Mouse (Mus musculus) MEL (cell line): ENCODE data around the gene Gigyf1. TPM values are rescaled to one million over a fixed set of nuclear protein-coding genes. Genes with fewer than 3 reads are reported as not detected.

Source experiments
- DNase-seq: peaks from one replicate; pipeline ENCODE4 v3.0.0; 2011; ENCODE audit warnings: low read depth, low spot score
- H3K27ac ChIP-seq: 2 replicates; pipeline ENCODE4 v1.5.1; 2012; ENCODE audit warnings: low read depth, mild to moderate bottlenecking, control low read depth, low read length, moderate library complexity; ENCODE audit not compliant: control insufficient read depth
- H3K27me3 ChIP-seq, 2 experiments: fragments of 150-350 bp in 1 of 2; sonication (generic) in 1 of 2; 2 replicates each; pipeline ENCODE4 v1.6.1; 2012; ENCODE audit warnings: low read length in 2 of 2, mild to moderate bottlenecking in 2 of 2, improper control_type of control experiment in 1 of 2, moderate library complexity in 1 of 2; ENCODE audit not compliant: insufficient read depth in 2 of 2, control insufficient read depth in 1 of 2
- H3K36me3 ChIP-seq, 2 experiments: 2 replicates each; pipeline ENCODE4 v1.6.1; 2012 to 2014; ENCODE audit warnings: low read length in 2 of 2, improper control_type of control experiment in 1 of 2, inconsistent platforms in 1 of 2, mild to moderate bottlenecking in 1 of 2; ENCODE audit not compliant: insufficient read depth in 2 of 2, control insufficient read depth in 1 of 2
- H3K4me1 ChIP-seq, 2 experiments: fragments of 150-350 bp in 1 of 2; sonication (generic) in 1 of 2; 2 replicates each; pipeline ENCODE4 v1.6.1; 2012; ENCODE audit warnings: low read length in 2 of 2, improper control_type of control experiment in 1 of 2, mild to moderate bottlenecking in 1 of 2; ENCODE audit not compliant: insufficient read depth in 2 of 2, control insufficient read depth in 1 of 2
- H3K4me3 ChIP-seq, 2 experiments: fragments of 150-350 bp in 1 of 2; sonication (generic) in 1 of 2; 2 replicates each; pipeline ENCODE4 v1.5.1; 2012; ENCODE audit warnings: low read depth in 2 of 2, low read length in 2 of 2, mild to moderate bottlenecking in 2 of 2, moderate library complexity in 2 of 2, control low read depth in 1 of 2, improper control_type of control experiment in 1 of 2; ENCODE audit not compliant: control insufficient read depth in 1 of 2, insufficient read depth in 1 of 2
- H3K79me2 ChIP-seq: 2 replicates; pipeline ENCODE4 v1.6.1; 2012; ENCODE audit warnings: mild to moderate bottlenecking, low read length, moderate library complexity; ENCODE audit not compliant: control insufficient read depth, poor library complexity, insufficient read depth
- H3K9ac ChIP-seq: 2 replicates; pipeline ENCODE4 v1.6.1; 2012; ENCODE audit warnings: low read depth, mild to moderate bottlenecking, control low read depth, low read length, moderate library complexity; ENCODE audit not compliant: control insufficient read depth, poor library complexity, severe bottlenecking
- H3K9me3 ChIP-seq: fragments of 150-350 bp; sonication (generic); replicated peaks from 2 replicates; pipeline ENCODE4 v1.6.1; 2012; ENCODE audit warnings: mild to moderate bottlenecking, low read length, improper control_type of control experiment, moderate library complexity; ENCODE audit not compliant: insufficient read depth
- CHD1 ChIP-seq: IDR thresholded peaks from 2 replicates; pipeline ENCODE4 v1.6.1; 2012; ENCODE audit warnings: low read depth, mild to moderate bottlenecking, inconsistent platforms, low read length, improper control_type of control experiment
- CHD2 ChIP-seq: IDR thresholded peaks from 2 replicates; pipeline ENCODE4 v1.6.1; 2011; ENCODE audit warnings: low read length, improper control_type of control experiment
- CTCF ChIP-seq, 3 experiments: IDR thresholded peaks in 2 of 3; conservative IDR thresholded peaks in 1 of 3; 2 replicates each; pipeline ENCODE4 v1.5.1; 2011 to 2012; ENCODE audit warnings: low read length in 3 of 3, low read depth in 2 of 3, mild to moderate bottlenecking in 2 of 3, improper control_type of control experiment in 1 of 3, inconsistent platforms in 1 of 3, mixed read lengths in 1 of 3, moderate library complexity in 1 of 3; ENCODE audit not compliant: control insufficient read depth in 1 of 3, insufficient read depth in 1 of 3, poor library complexity in 1 of 3, severe bottlenecking in 1 of 3
- E2F4 ChIP-seq: IDR thresholded peaks from 2 replicates; pipeline ENCODE4 v1.6.1; 2011; ENCODE audit warnings: low read depth, low read length, improper control_type of control experiment, borderline replicate concordance
- ETS1 ChIP-seq: IDR thresholded peaks from 2 replicates; pipeline ENCODE4 v1.6.1; 2012; ENCODE audit warnings: low read depth, mild to moderate bottlenecking, inconsistent platforms, low read length, improper control_type of control experiment, moderate library complexity
- GABPA ChIP-seq: IDR thresholded peaks from 2 replicates; pipeline ENCODE4 v1.6.1; 2012; ENCODE audit warnings: low read depth, mild to moderate bottlenecking, inconsistent platforms, low read length, improper control_type of control experiment, moderate library complexity
- JUND ChIP-seq: IDR thresholded peaks from 2 replicates; pipeline ENCODE4 v1.6.1; 2011; ENCODE audit warnings: low read depth, mild to moderate bottlenecking, improper control_type of control experiment, low read length
- KAT2A ChIP-seq: conservative IDR thresholded peaks from 2 replicates; pipeline ENCODE4 v1.6.1; 2012; ENCODE audit warnings: low read depth, low read length, improper control_type of control experiment, inconsistent platforms
- MAX ChIP-seq: IDR thresholded peaks from 2 replicates; pipeline ENCODE4 v1.6.1; 2011; ENCODE audit warnings: low read length, improper control_type of control experiment
- MYC ChIP-seq: IDR thresholded peaks from 2 replicates; pipeline ENCODE4 v1.6.1; 2011; ENCODE audit warnings: low read depth, mild to moderate bottlenecking, low read length, improper control_type of control experiment, moderate library complexity
- NELFE ChIP-seq: IDR thresholded peaks from 2 replicates; pipeline ENCODE4 v1.6.1; 2011; ENCODE audit warnings: low read depth, low read length, improper control_type of control experiment
- NRF1 ChIP-seq: IDR thresholded peaks from 2 replicates; pipeline ENCODE4 v1.6.1; 2014; ENCODE audit warnings: low read depth, mild to moderate bottlenecking, inconsistent platforms, low read length, improper control_type of control experiment, moderate library complexity; ENCODE audit not compliant: poor library complexity, insufficient read depth, severe bottlenecking
- POLR2A ChIP-seq, 2 experiments: IDR thresholded peaks; 2 replicates each; pipeline ENCODE4 v1.6.1; 2011 to 2012; ENCODE audit warnings: low read length in 2 of 2, mild to moderate bottlenecking in 2 of 2, control low read depth in 1 of 2, improper control_type of control experiment in 1 of 2, low read depth in 1 of 2, moderate library complexity in 1 of 2; ENCODE audit not compliant: control insufficient read depth in 1 of 2, insufficient read depth in 1 of 2, poor library complexity in 1 of 2
- POLR2AphosphoS5 ChIP-seq: IDR thresholded peaks from 2 replicates; pipeline ENCODE4 v1.6.1; 2012; ENCODE audit warnings: low read depth, borderline replicate concordance, mild to moderate bottlenecking, inconsistent platforms, low read length, moderate library complexity, mixed read lengths
- RAD21 ChIP-seq: IDR thresholded peaks from 2 replicates; pipeline ENCODE4 v1.6.1; 2011; ENCODE audit warnings: mild to moderate bottlenecking, low read depth, low read length, improper control_type of control experiment
- SMC3 ChIP-seq: IDR thresholded peaks from 2 replicates; pipeline ENCODE4 v1.6.1; 2011; ENCODE audit warnings: low read depth, low read length, improper control_type of control experiment
- TBP ChIP-seq: IDR thresholded peaks from 2 replicates; pipeline ENCODE4 v1.8.0; 2011; ENCODE audit warnings: low read depth, low read length, improper control_type of control experiment
- TCF12 ChIP-seq: IDR thresholded peaks from 2 replicates; pipeline ENCODE4 v1.6.1; 2014; ENCODE audit warnings: low read depth, mild to moderate bottlenecking, inconsistent platforms, low read length, improper control_type of control experiment, moderate library complexity
- UBTF ChIP-seq: IDR thresholded peaks from 2 replicates; pipeline ENCODE4 v1.6.1; 2012; ENCODE audit warnings: low read depth, mild to moderate bottlenecking, inconsistent platforms, low read length, improper control_type of control experiment, moderate library complexity, borderline replicate concordance; ENCODE audit not compliant: insufficient read depth
- ZMIZ1 ChIP-seq: IDR thresholded peaks from 2 replicates; pipeline ENCODE4 v1.6.1; 2012; ENCODE audit warnings: low read depth, mild to moderate bottlenecking, inconsistent platforms, low read length, improper control_type of control experiment, moderate library complexity
- polyA plus RNA-seq, 2 experiments: library from polyadenylated mRNA; stranded (reverse) in 1 of 2; unstranded in 1 of 2; fragments of >175 nt in 1 of 2; fragments of >200 nt in 1 of 2; gene quantifications; 2 replicates each; pipeline versions ENCODE4 v1.2.1 to v1.2.4; 2012; ENCODE audit warnings: low replicate concordance in 2 of 2, low read depth in 1 of 2; ENCODE audit not compliant: insufficient read length in 2 of 2, insufficient read depth in 1 of 2, missing spikeins in 1 of 2
- total RNA-seq: library from RNA; depleted of rRNA; stranded (reverse); fragments of 300-350 nt; gene quantifications from 2 replicates; pipeline ENCODE4 v1.2.3, GENCODE M21; 2012

The Gigyf1 gene
- total and polyA plus RNA-seq, 3 experiments, result 5.1 to 24.6 TPM; not detected in 1

DNA sequence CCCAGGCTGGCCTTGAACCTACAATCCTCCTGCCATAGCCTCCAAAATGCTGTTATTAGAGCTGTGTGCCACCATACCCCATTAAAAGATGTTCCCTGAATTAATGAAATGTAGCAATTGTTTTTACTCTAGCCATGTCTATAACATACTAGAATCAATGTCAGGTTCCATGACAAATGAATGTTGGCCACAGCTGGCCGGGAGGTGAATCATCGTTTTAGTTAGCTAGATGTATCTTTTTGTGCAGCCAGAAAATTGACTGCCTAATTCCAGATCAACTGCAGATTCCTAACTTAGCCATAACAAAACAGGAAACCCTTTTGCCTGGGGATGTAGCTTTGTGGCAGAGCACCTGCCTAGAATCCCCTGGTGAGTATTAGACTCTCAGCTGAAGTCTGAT lies 31.5 kb downstream of the Gigyf1 start:
- TF ChIP-seq TCF12, result no peak
- no peak for TF ChIP-seq POLR2AphosphoS5
- TF ChIP-seq JUND, result no peak
- no peak for TF ChIP-seq MAX
- no peak for TF ChIP-seq ZMIZ1
- TF ChIP-seq TBP, result no peak
- no peak for TF ChIP-seq UBTF
- TF ChIP-seq GABPA, result no peak
- Histone ChIP-seq H3K36me3 (no peaks in the 10 kb centered on the region), H3K4me3 (no peak overlapping the region), H3K79me2 (no peaks in the 10 kb centered on the region), H3K9ac (no peak overlapping the region), H3K27me3 (peaks cover 0 to 1% of the 10 kb centered on the region in 2 experiments; a peak in 2 of 4 replicates), H3K9me3 (no peaks in the 10 kb centered on the region), H3K4me1 (0 out of 4 replicates have a peak, but pooled peaks cover 0 to 4% of the 10 kb centered on the region in 2 experiments), H3K27ac (no peak overlapping the region)
- DNase-seq, result no peak

GRCm38 (mm10) chr5:137551119-137551518 lies 32.8 kb downstream of the Gigyf1 start:
- Histone ChIP-seq H3K4me1 (0 out of 4 replicates have a peak, but pooled peaks cover 0 to 4% of the 10 kb centered on the region in 2 experiments), H3K27me3 (peaks cover 1 to 4% of the 10 kb centered on the region in 2 experiments), H3K4me3 (no peak overlapping the region), H3K36me3 (no peaks in the 10 kb centered on the region), H3K27ac (no peak overlapping the region), H3K9ac (no peak overlapping the region), H3K79me2 (no peaks in the 10 kb centered on the region), H3K9me3 (no peaks in the 10 kb centered on the region)
- TF ChIP-seq CHD2 (no peak), POLR2A (IDR thresholded peaks at IDR 0.05; ENCODE audit: control insufficient read depth in 1 of 2, insufficient read depth in 1 of 2, low read depth in 1 of 2, low read length in 2 of 2, poor library complexity in 1 of 2) (no peak), CHD1 (no peak), RAD21 (peak; percentile 25), CTCF (IDR thresholded peaks at IDR 0.05 in 2 of 3, conservative IDR thresholded peaks at IDR 0.05 in 1 of 3; ENCODE audit: control insufficient read depth in 1 of 3, insufficient read depth in 1 of 3, low read depth in 2 of 3, low read length in 3 of 3, poor library complexity in 1 of 3, severe bottlenecking in 1 of 3) (peak; percentile 25 to 57 (median 54); a peak in 5 of 6 replicates)
- peak; percentile 55 for DNase-seq

GRCm38 (mm10) chr5:137553000-137553399 lies 34.7 kb downstream of the Gigyf1 start:
- TF ChIP-seq E2F4, result no peak
- TF ChIP-seq GABPA, result no peak
- no peak for TF ChIP-seq POLR2AphosphoS5
- no peak for TF ChIP-seq NRF1
- no peak for TF ChIP-seq MYC
- TF ChIP-seq SMC3, result no peak
- TF ChIP-seq ETS1, result no peak
- TF ChIP-seq KAT2A, result no peak
- no peak for TF ChIP-seq TBP
- TF ChIP-seq TCF12, result no peak
- no peak for TF ChIP-seq CTCF (IDR thresholded peaks at IDR 0.05 in 2 of 3, conservative IDR thresholded peaks at IDR 0.05 in 1 of 3; ENCODE audit: control insufficient read depth in 1 of 3, insufficient read depth in 1 of 3, low read depth in 2 of 3, low read length in 3 of 3, poor library complexity in 1 of 3, severe bottlenecking in 1 of 3)
- TF ChIP-seq MAX, result no peak
- TF ChIP-seq NELFE, result no peak
- TF ChIP-seq, all 39 proteins: peak for 0
- Histone ChIP-seq H3K9ac (no peak overlapping the region), H3K36me3 (no peaks in the 10 kb centered on the region), H3K27ac (no peak overlapping the region), H3K4me1 (0 out of 4 replicates have a peak, but pooled peaks cover 0 to 4% of the 10 kb centered on the region in 2 experiments), H3K27me3 (peaks cover 4 to 9% of the 10 kb centered on the region in 2 experiments), H3K4me3 (no peak overlapping the region), H3K79me2 (no peaks in the 10 kb centered on the region), H3K9me3 (no peaks in the 10 kb centered on the region)
- no peak for DNase-seq
